Mouse (Mus musculus): Measurements from ENCODE around the gene H60c.
"Not testable (repeated sequence)": the region's sequence is repeated elsewhere in the genome, so short reads cannot be mapped to it uniquely, and the experiment has no call there.

Gene H60c

GRCm38 (mm10) chr10:3267671-3268070, at the start of gene H60c:
Gene H60c, minus strand, starts transcription at chr10:3267771.
- no peak for DNase-seq (ENCODE audit: inconsistent ontology term)

- DNase-seq (ENCODE audit: inconsistent ontology term): no peak
Measured at GRCm38 (mm10) chr10:3308821-3309206, 41.2 kb upstream of the H60c start.

- peak; percentile 18 for DNase-seq (ENCODE audit: inconsistent ontology term)
Measured at GRCm38 (mm10) chr10:3308180-3308820, 40.7 kb upstream of the H60c start.

GRCm38 (mm10) chr10:3307752-3308151, 40.2 kb upstream of the H60c start:
- peak; percentile 76 for DNase-seq (ENCODE audit: inconsistent ontology term)

GRCm38 (mm10) chr10:3293969-3294368, 26.4 kb upstream of the H60c start:
- no peak for DNase-seq (ENCODE audit: inconsistent ontology term)

GRCm38 (mm10) chr10:3281047-3281446, 13.5 kb upstream of the H60c start:
- peak; percentile 77 for DNase-seq (ENCODE audit: inconsistent ontology term)

GRCm38 (mm10) chr10:3274065-3274464, 6.5 kb upstream of the H60c start:
- no peak for DNase-seq (ENCODE audit: inconsistent ontology term)

GRCm38 (mm10) chr10:3271036-3271435, 3.5 kb upstream of the H60c start:
- DNase-seq (ENCODE audit: inconsistent ontology term): no peak

- DNase-seq (ENCODE audit: inconsistent ontology term): no peak
Measured at GRCm38 (mm10) chr10:3266729-3267128, 842 bp downstream of the H60c start.

GRCm38 (mm10) chr10:3262784-3263183, 4.8 kb downstream of the H60c start:
- no peak for DNase-seq (ENCODE audit: inconsistent ontology term)

GRCm38 (mm10) chr10:3257391-3257790, 10.2 kb downstream of the H60c start:
- no peak for DNase-seq (ENCODE audit: inconsistent ontology term)

GRCm38 (mm10) chr10:3238436-3238835, 29.1 kb downstream of the H60c start:
- DNase-seq (ENCODE audit: inconsistent ontology term): not testable (repeated sequence)

GRCm38 (mm10) chr10:3236638-3237270, 30.8 kb downstream of the H60c start:
- DNase-seq (ENCODE audit: inconsistent ontology term): peak; percentile 72

- peak; percentile 36 for DNase-seq (ENCODE audit: inconsistent ontology term)
Measured at GRCm38 (mm10) chr10:3228447-3229195, 39.0 kb downstream of the H60c start.
